Mouse (Mus musculus): ENCODE measurements around the gene Olfr789.

- TF ChIP-seq CTCF (IDR thresholded peaks at IDR 0.05; ENCODE audit: extremely low read depth, insufficient read depth, insufficient read length, insufficient replicate concordance) (no peak), POLR2A (IDR thresholded peaks at IDR 0.05; ENCODE audit: low read depth, low read length) (no peak)
Measured at GRCm38 (mm10) chr10:129461562-129461961, 23.0 kb upstream of the Olfr789 start, which contains the start of gene Olfr787.
